Mouse (Mus musculus): ENCODE data around the gene Dpm1.

The Dpm1 gene

GRCm38 (mm10) chr2:168229116-168230025 is 1.0 kb downstream of the Dpm1 start:
- peak in 1 of 2 experiments; percentile 18 for DNase-seq (ENCODE audit: low spot score in 2 of 2)

GRCm38 (mm10) chr2:168223326-168223725 is 7.1 kb downstream of the Dpm1 start:
- DNase-seq (ENCODE audit: low spot score in 2 of 2), result no peak

- no peak for DNase-seq (ENCODE audit: low spot score in 2 of 2)
Measured at GRCm38 (mm10) chr2:168213788-168214397, 16.5 kb downstream of the Dpm1 start.

- no peak for DNase-seq (ENCODE audit: low spot score in 2 of 2)
Measured at GRCm38 (mm10) chr2:168207883-168208282, 22.5 kb downstream of the Dpm1 start.

GRCm38 (mm10) chr2:168206725-168207644 is 23.4 kb downstream of the Dpm1 start, which contains the start of gene Adnp:
Gene Adnp, minus strand, starts transcription at chr2:168207112.
- DNase-seq (ENCODE audit: low spot score in 2 of 2), result peak; percentile 90 to 94

- peak in 1 of 2 experiments; percentile 26 for DNase-seq (ENCODE audit: low spot score in 2 of 2)
Measured at GRCm38 (mm10) chr2:168205681-168206631, 24.4 kb downstream of the Dpm1 start.

- DNase-seq (ENCODE audit: low spot score in 2 of 2), result peak; percentile 67 to 78
Measured at GRCm38 (mm10) chr2:168205265-168205664, 25.1 kb downstream of the Dpm1 start.

- DNase-seq (ENCODE audit: low spot score in 2 of 2), result no peak
Measured at GRCm38 (mm10) chr2:168204476-168204999, 25.9 kb downstream of the Dpm1 start.

GRCm38 (mm10) chr2:168200014-168200691 is 30.2 kb downstream of the Dpm1 start:
- no peak for DNase-seq (ENCODE audit: low spot score in 2 of 2)

GRCm38 (mm10) chr2:168199476-168199875 is 30.9 kb downstream of the Dpm1 start:
- no peak for DNase-seq (ENCODE audit: low spot score in 2 of 2)

- DNase-seq (ENCODE audit: low spot score in 2 of 2), result no peak
Measured at GRCm38 (mm10) chr2:168198421-168198820, 32.0 kb downstream of the Dpm1 start.

- DNase-seq (ENCODE audit: low spot score in 2 of 2), result no peak
Measured at GRCm38 (mm10) chr2:168195721-168196120, 34.7 kb downstream of the Dpm1 start.

- no peak for DNase-seq (ENCODE audit: low spot score in 2 of 2)
Measured at GRCm38 (mm10) chr2:168193685-168194084, 36.7 kb downstream of the Dpm1 start.

- no peak for DNase-seq (ENCODE audit: low spot score in 2 of 2)
Measured at GRCm38 (mm10) chr2:168191856-168192255, 38.5 kb downstream of the Dpm1 start.

- no peak for DNase-seq (ENCODE audit: low spot score in 2 of 2)
Measured at GRCm38 (mm10) chr2:168175946-168176345, 54.4 kb downstream of the Dpm1 start.

GRCm38 (mm10) chr2:168170167-168170685 is 60.2 kb downstream of the Dpm1 start:
- peak; percentile 50 to 61 for DNase-seq (ENCODE audit: low spot score in 2 of 2)

GRCm38 (mm10) chr2:168169800-168170113 is 60.6 kb downstream of the Dpm1 start:
- no peak for DNase-seq (ENCODE audit: low spot score in 2 of 2)

GRCm38 (mm10) chr2:168168892-168169799 is 61.2 kb downstream of the Dpm1 start:
- no peak for DNase-seq (ENCODE audit: low spot score in 2 of 2)

GRCm38 (mm10) chr2:168167781-168168180 is 62.6 kb downstream of the Dpm1 start:
- DNase-seq (ENCODE audit: low spot score in 2 of 2), result no peak

Data from urinary bladder, adult 18-20 months (tissue).